Mouse (Mus musculus) right cerebral cortex, adult 2 months (tissue): ENCODE results near the gene Mthfs.
A peak's percentile ranks its signal among the peaks of the same experiment; 100 is the strongest.
"Not testable (repeated sequence)": the region's sequence is repeated elsewhere in the genome, so short reads cannot be mapped to it uniquely, and the experiment has no call there.

Experiments used
- DNase-seq, 2 experiments: peaks; one replicate each; pipeline ENCODE4 v3.0.0; 2021 to 2022; ENCODE audit warnings: low spot score in 2 of 2

Gene Mthfs

GRCm38 (mm10) chr9:89240516-89241019 is 30.1 kb downstream of the Mthfs start:
- not testable (repeated sequence) for DNase-seq

- DNase-seq, result no peak
These were observed 42.9 kb downstream of the Mthfs start for GRCm38 (mm10) chr9:89253400-89253799.

GRCm38 (mm10) chr9:89256556-89257335 is 46.3 kb downstream of the Mthfs start:
- DNase-seq, result no peak

DNA sequence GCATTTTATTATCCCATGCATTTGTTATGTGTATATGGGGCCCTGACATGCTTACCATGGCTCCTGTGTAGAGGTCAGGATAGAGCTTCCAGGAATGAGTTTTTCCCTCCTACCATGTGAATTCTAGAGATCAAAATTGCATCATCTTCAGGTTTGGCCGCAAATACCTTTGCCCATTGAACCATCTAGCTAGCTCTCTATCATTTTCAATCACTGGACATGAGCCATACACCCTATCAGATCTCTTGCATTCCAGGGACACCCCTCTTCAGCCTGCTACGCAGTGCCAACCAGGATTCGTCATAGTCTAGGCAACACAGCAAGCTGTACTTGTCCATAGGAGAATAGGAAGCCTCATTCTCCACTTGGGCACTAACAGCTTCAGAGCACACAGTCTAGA is 53.5 kb downstream of the Mthfs start:
- no peak for DNase-seq

- no peak for DNase-seq
These were observed 54.1 kb downstream of the Mthfs start for GRCm38 (mm10) chr9:89264571-89264970.

DNA sequence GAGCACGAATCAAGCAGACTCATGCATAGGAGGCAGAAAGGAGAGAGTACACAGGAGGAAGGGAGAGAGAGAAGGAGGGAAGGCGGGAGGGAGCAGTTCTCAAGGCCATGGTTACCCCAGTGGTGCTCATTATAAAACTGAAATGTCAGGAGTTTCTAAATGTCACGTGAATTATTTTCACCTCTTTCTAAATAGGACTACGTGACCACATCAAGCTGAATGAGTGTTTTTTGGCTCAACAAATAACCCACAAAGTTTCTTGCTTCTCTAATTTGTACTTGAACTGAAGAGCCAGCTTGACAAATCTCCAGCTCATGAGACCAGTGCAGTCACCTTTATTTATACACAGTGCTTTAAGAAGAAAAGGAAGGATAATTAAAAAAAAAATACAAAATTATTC is 56.6 kb downstream of the Mthfs start:
- DNase-seq, result no peak

GRCm38 (mm10) chr9:89267572-89267971 is 57.1 kb downstream of the Mthfs start:
- DNase-seq, result no peak

DNA sequence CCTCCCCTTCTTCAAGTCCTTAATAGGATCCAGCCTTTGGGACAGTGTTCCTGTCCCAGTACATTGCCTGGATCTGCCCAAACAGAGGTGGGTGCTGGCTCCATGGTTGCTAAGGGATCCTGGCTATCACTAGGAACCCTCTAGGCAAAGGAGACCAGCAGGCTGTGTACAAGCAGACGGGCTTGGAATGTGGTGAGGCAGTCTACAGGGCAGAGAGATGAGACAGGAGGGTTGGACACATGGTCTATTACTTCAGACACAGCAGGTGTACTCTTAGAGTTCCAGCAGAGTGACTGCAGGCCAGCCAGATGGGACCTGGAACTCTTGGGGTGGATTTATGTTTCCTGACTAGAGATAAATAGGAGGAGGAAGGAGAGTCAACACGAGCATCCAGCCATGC is 59.9 kb downstream of the Mthfs start:
- no peak for DNase-seq

DNA sequence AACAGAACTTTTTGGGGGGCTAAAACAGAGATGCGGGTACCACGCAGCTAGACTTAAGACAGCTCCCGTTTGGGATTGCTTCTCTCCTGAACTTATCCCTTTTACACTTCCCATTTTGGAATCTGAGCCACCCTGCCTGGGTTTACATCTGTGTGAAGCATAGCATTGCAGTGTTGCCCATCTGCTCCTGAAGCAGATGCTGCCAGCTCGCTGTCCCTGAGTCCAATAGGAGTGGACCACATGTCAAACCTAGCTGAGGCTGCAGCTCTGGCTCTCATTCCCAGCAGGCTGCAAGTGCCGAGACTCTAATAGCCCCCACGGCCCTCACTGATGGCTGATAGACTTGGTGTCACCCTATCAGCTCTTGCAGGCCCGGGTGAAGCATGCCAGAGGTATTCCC is 63.3 kb downstream of the Mthfs start:
- DNase-seq, result no peak

DNA sequence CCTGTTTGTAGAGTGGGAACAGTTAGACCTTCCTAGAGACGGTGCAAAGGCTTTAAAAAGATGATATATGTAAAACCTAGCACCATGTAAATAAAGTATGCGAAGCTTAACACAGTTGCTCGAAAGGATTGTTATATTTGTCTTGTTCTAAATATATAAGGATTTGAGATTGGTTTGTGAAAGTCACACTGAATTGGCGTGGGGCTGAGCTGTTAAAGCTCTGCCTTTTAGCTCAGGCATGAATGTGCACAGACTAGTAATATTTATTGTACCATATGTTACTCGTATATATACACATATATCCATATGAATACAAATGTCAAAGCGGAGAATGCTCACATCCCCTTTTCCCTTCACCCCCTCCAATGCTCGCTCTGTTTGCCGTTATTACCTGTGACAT is 67.7 kb downstream of the Mthfs start:
- peak; percentile 8 to 9 for DNase-seq

DNA sequence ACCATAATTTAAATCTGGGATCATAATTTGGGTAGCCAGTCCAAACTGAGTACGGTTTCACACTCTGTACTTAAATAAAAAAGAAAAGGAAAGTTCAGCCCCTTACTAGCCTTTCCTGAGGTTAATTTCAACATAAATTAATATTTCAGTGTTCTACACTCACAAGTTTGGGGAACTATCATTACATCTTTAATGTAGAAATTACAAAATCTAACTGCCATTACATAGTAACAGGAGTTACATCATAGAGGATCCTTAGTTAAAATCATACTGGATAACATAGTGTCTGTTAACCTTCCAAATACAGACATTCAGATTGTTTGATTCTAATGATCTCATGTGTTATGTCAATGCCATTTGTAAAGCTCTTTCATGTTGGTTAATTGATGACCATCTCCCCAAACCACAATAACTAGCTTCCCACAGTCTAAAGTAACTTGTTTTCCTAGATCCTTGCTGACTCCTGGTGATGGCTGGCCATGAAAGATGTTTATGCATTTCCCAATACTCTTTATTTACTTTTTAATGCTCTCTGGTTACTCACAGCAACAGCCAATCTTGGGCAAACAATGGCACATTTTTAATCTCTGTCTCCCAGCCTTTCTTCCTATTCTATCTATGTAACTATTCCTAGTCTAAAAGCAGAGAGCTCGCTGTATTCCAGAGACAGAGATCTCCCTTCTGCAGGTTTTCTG is 72.0 kb downstream of the Mthfs start:
- DNase-seq, result no peak

GRCm38 (mm10) chr9:89288037-89288436 is 77.6 kb downstream of the Mthfs start:
- no peak for DNase-seq

DNA sequence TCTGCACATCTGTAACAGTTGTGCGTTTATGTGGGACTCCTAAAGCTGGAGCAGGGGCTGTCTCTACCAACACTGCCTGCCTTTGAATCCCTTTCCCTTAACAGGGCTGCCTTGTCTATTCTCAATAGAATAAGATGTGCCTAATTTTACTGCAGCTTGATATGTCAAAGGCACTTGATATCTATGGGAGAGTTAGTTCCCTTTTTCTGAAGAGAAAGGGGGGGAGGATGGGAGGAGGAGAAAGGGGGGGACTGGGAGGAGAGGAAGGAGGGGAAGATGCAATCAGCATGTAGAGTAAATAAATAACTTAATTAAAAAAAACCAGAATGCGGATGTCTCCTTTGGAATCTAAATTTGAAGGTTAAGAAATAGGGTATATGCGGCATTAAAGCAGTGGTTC is 82.9 kb downstream of the Mthfs start:
- DNase-seq, result no peak

DNA sequence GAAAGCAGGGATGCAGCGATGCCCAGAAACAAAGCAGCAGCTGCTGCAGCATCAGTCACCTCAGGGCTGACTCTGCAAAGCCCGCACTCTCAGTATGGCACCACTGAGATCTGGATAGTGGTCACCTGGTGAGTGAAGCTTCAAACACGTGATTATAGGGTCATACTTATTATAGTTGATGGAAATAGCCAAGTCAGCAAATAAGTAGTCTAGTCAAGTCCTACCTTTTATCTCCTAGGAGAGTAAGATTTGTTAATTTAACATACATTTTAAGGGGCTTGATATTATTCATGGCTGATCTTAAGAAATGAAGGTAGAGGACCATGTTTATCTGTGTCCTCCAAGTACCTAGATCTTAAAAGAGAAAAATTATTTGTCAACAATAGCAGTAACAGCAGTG is 83.6 kb downstream of the Mthfs start:
- no peak for DNase-seq

DNA sequence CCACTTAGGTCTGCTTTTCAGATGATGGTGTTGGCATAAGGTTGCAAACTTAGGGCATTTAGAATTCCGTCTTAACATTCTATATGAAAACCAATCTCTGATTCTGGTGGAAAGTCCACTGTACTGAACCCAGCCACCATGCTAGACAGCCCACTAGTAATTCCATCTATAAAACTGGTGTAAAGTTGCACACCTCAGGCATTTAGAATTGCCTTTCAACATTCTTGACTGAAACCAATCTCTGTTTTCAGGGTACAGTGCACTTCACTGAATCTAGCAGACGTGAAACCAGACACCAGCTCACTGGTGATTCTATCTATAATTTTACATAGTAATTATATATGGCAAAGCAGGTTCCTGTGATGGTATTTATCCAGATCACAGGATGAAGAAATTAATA is 95.2 kb downstream of the Mthfs start:
- DNase-seq, result no peak

- no peak for DNase-seq
These were observed 98.1 kb downstream of the Mthfs start for GRCm38 (mm10) chr9:89308357-89309194.

- DNase-seq, result no peak
These were observed 98.7 kb downstream of the Mthfs start for GRCm38 (mm10) chr9:89309195-89309535.

DNA sequence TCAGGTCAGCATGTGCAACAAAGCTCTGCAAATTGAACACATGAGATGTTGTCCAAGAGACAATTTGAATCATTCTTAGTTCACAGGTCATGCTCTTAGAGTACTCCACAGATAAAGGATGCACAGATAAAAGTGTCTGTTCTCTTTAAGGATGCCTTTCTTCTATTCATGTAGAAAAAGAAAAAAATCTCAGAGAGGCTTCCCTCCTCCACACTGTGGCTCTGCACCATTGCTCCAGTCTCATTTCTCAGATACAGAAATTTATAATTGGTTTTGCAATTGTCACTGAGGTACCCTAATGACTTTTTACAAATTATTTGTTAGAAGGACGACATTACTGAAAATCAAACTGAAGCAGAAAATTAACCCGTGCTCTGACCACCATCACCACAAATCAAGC is 101.2 kb downstream of the Mthfs start:
- no peak for DNase-seq

- no peak for DNase-seq
These were observed 163.3 kb downstream of the Mthfs start for GRCm38 (mm10) chr9:89373731-89374130.

- no peak for DNase-seq
These were observed 164.2 kb downstream of the Mthfs start for GRCm38 (mm10) chr9:89374650-89375049.

GRCm38 (mm10) chr9:89403031-89403430 is 192.6 kb downstream of the Mthfs start:
- no peak for DNase-seq
